Mouse (Mus musculus) neutrophil, adult 5-6 weeks (primary cell): Measurements from ENCODE around the gene Olfr98. TPM values are rescaled to one million over a fixed set of nuclear protein-coding genes. Genes with fewer than 3 reads are reported as not detected.
"Not testable (repeated sequence)": the region's sequence is repeated elsewhere in the genome, so short reads cannot be mapped to it uniquely, and the experiment has no call there.

ENCODE experiments used
- ATAC-seq: fragments of 151-379, 151-347 bp; 2 replicates; pipeline ENCODE4 v1.8.0; 2017; ENCODE audit warnings: mild to moderate bottlenecking, moderate TSS enrichment; ENCODE audit not compliant: insufficient number of reproducible peaks, poor library complexity, low FRiP score, severe bottlenecking; ENCODE audit errors: extremely low read depth
- total RNA-seq: library from RNA; stranded (forward); fragments of 200-1000 nt; gene quantifications from 2 replicates; pipeline ENCODE4 v1.2.3, GENCODE M21; 2017

The Olfr98 gene
- total RNA-seq: 0.61 and 0.81 TPM in 2 replicates

DNA sequence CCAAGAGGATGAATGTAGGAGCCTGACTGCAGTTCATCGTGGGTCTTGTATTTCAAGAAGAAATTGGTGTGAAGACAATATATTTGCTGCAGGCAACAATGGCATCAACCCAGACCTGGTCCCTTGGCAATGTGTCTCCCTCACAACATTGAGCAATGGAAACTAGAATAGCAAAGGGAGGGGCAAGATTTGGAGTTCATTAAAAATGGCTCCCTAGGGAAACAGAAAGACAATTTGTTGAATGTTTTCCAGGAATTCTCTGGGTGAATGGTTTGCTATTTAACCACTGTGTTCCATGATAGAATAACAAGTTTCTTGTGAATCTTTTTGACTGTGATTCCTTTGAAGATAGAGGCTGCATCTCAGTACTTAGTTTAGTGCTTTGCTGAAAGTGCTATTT, at the start of gene Olfr98:
Olfr98 (minus strand) TSS at position 124 of the 400 bp plus-strand sequence.
- ATAC-seq: no peak

- ATAC-seq: no peak
Measured at GRCm38 (mm10) chr17:37310146-37310699, 46.7 kb upstream of the Olfr98 start.

- ATAC-seq: no peak
Measured at GRCm38 (mm10) chr17:37308483-37308882, 44.9 kb upstream of the Olfr98 start.

DNA sequence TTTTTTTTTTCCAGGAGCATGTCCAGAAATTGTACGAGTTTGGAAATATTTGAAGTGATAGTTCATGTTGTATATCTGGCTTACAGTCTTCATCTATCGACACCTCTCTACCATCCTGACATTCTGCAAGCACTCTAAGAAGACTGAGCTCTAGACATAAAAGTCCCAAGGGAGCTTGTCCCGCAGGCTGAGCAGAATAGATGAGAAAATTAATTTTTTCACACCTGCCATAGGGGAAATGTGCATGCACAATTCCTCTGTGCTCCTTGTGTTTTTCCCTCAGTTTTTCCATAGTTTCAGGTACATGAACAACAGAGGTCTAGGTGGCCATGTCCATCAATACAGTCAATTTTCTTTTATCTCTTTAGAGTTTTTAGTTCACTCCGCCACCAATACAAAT, 40.7 kb upstream of the Olfr98 start, which contains the start of gene Olfr101:
Olfr101 (minus strand) TSS at position 101 of the 400 bp plus-strand sequence.
- no peak for ATAC-seq

DNA sequence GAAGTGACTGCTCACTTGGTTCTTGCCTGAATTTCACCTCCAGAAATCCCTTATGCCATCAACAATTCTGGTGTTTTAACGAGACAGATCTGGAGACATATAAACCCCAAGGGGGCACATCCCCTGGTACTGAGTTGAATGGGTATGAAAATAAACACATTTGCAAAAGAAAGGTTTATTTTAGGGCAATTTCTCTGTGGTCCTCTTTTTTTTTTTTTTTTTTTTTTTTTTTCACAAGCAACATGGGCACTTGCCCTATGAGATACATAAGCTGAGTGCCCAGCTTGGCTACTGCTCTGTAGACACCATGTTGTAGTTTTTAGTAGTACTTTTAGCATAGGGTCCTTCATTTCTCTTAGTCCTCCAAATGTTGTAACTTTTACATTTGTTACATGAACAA, 19.8 kb upstream of the Olfr98 start, which contains the start of gene Olfr99:
Olfr99 (minus strand) TSS at position 101 of the 400 bp plus-strand sequence.
- no peak for ATAC-seq

DNA sequence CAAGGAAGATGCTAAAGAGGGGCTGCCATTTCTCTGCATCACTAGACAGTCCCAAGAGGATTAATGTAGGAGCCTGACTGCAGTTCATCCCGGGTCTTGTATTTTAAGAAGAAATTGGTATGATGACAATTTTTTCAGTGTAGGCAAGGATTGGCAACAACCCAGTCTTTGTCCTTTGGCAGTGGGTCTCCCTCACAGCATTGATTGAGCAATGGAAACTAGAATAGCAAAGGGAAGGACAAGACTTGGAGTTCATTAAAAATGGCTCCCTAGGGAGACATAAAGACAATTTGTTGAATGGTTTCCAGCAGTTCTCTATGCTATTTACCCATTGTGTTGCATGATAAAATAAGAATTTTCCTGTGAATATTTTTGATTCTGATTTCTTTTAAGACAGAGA, 16.8 kb upstream of the Olfr98 start:
- ATAC-seq: no peak

DNA sequence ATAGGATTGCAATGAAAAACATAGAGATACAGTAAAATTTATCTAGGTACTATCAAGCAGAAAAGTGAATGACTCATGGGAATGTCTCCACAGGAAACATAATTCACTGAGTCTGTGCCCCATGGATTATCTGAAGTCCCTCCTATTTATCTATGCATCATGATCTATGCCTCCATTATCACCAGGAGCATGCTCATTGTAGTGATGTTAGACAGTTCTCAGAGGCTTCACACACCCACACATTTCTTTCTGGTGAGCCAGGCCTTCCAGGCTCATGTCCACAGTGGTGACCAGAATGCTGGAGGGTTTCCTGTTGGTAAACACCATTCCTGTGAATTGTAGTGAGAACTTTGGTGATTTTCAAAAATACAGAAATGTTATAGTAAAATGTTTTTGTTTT, 13.0 kb upstream of the Olfr98 start:
- no peak for ATAC-seq

- no peak for ATAC-seq
Measured at GRCm38 (mm10) chr17:37275626-37276248, 12.2 kb upstream of the Olfr98 start.

DNA sequence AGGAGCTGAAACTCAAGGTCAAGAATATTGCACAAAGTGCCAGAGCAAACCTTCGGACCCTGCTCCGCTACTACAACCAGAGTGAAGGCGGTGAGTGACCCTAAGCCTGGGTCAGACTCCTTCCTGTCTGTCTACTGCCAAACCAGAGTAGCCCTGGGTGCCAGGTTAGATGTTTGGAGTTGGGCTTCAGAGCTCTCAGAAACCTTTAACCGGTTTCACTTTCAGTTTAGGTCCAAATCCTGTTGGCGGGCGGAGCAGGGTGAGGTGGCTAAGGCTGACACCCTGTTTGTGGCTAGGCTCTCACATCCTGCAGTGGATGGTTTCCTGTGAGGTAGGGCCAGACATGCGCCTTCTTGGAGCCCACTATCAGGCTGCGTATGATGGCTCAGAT, 7.1 kb upstream of the Olfr98 start:
- peak; percentile 77 for ATAC-seq

- peak; percentile 88 for ATAC-seq
Measured at GRCm38 (mm10) chr17:37270058-37270701, 6.6 kb upstream of the Olfr98 start, which contains the start of gene H2-M3. Gene H2-M3, plus strand, starts transcription at chr17:37270220.

GRCm38 (mm10) chr17:37250544-37250943, 13.0 kb downstream of the Olfr98 start:
- peak; percentile 73 for ATAC-seq

DNA sequence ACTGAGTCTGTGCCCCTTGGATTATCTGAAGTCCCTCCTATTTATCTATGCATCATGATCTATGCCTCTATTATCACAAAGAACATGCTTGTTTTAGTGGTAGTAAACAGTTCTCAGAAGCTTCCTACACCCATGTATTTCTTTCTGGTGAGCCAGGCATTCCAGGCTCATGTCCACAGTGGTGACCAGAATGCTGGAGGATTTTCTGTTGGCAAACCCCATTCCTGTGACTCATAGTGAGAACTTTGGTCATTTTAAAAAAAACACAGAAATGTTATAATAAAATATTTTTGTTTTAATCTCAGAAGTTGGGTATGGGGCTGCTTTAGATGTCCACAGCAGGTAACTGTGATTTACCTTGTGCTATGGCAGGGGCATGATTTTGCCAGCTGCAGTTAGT, 14.1 kb downstream of the Olfr98 start:
- ATAC-seq: no peak

DNA sequence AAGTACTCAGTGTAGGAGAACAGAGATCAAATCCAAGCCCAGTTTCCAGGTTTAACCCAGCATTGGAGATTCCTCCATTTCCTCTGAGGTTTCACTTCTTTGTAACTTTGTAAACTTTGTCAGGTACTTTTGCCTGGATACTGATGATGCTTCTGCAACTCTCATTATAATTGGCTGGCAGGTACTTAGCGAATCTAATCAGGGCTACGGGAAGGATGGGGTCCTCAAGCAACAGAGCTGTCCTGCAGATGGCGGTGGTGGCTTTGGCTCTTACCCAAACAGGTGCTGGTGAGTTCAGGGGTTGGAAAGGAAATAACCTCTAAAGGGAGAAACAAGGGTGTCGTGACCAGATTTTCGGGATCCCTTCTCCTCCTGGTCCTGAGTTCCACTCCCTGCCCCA, 16.8 kb downstream of the Olfr98 start:
- peak; percentile 97 for ATAC-seq

- no peak for ATAC-seq
Measured at GRCm38 (mm10) chr17:37242198-37242597, 21.4 kb downstream of the Olfr98 start.

DNA sequence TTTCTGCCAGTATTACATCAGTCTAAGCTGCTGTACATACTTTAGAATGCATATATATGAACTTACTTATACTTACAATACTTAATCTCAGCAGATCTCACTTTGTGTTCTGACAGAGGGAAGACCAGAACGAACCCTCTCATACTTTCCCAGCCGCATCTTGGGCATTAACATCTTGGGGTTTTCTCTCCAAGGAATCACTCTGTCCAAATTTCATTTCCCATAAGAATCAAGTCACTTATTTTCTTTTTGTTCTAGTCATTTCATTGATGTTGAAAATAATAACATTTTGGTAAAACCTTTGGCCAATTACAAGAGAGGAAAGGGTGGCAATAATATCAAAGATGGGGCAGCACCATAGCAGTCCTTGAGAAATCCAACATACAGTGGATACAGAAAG, 26.3 kb downstream of the Olfr98 start, which contains the start of gene Olfr97:
Olfr97 (minus strand) TSS at position 101 of the 400 bp plus-strand sequence.
- not testable (repeated sequence) for ATAC-seq

- no peak for ATAC-seq
Measured at GRCm38 (mm10) chr17:37221879-37222278, 41.7 kb downstream of the Olfr98 start.

DNA sequence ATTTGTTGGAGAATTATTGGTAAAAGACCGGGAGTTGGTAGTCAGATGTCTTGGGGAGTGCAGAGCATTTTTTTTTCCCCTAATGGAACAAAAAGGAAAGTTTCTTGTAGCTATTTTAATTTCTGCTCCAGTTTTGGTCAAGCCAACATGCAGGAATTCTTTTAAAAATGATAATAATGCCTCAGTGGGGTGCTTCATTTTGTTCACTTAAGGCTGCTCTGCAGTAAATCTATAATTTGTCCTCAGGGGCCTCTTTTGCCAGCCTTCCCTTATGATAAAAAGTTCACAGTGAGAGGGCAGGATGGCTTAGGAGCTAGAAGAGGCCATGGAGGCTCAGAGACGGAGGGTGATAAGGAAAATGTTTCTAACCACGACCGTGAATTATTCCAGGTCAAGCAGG, 43.7 kb downstream of the Olfr98 start, which contains the start of gene Olfr96:
Olfr96 (plus strand) TSS at position 301 of the 400 bp plus-strand sequence.
- ATAC-seq: no peak

GRCm38 (mm10) chr17:37218486-37218885, 45.1 kb downstream of the Olfr98 start:
- ATAC-seq: no peak

GRCm38 (mm10) chr17:37213018-37213417, 50.5 kb downstream of the Olfr98 start, which contains the start of gene Olfr95:
Gene Olfr95, minus strand, starts transcription at chr17:37213118.
- ATAC-seq: no peak
